Mouse (Mus musculus) thymus, postnatal 14 days (tissue): Measurements from ENCODE around the gene Gm45140.

Experiments
- DNase-seq: peaks from one replicate; pipeline ENCODE4 v3.0.0; 2021

The Gm45140 gene

GRCm38 (mm10) chr6:87835695-87836094, at the start of gene Gm45140:
Gene Gm45140, minus strand, starts transcription at chr6:87835795.
- DNase-seq: no peak

DNA sequence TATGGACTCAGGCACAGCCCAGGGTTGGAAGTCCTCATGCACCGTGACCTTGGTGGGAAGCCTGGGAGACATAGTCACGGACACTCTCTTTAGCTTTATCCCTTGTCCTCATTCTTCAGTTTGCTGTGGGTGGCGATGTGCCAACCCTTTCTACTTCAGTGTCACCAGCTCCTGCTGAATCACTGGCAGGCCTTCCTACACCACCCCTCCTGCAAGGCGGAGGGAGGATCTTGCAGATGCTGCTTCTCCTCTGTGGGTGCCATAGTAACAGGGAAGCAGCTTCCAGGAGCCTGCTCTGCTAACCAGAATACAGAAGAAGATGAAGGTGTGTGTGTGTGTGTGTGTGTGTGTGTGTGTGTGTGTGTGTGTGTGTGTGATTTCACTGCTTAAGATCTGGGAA, 47.2 kb upstream of the Gm45140 start:
- DNase-seq: no peak

DNA sequence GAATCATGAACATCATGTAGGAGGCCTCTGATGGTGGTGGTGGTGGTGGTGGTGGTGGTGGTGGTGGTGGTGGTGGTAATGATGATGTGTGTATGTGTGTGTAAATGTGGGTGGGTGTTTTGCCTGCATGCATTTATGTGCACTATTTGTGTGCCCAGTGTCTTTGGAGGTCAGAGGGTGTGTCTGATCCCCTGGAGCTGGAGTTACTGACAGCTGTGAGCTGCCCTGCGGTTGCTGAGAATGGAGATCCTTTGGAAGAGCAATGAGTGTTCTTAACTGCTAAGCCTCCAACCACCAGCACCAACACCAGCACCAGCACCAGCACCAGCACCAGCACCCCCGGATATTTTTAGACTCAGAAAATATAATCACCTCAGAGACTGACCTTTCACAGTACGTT, 46.6 kb upstream of the Gm45140 start:
- no peak for DNase-seq

GRCm38 (mm10) chr6:87879628-87880027, 44.0 kb upstream of the Gm45140 start:
- peak; percentile 35 for DNase-seq

DNA sequence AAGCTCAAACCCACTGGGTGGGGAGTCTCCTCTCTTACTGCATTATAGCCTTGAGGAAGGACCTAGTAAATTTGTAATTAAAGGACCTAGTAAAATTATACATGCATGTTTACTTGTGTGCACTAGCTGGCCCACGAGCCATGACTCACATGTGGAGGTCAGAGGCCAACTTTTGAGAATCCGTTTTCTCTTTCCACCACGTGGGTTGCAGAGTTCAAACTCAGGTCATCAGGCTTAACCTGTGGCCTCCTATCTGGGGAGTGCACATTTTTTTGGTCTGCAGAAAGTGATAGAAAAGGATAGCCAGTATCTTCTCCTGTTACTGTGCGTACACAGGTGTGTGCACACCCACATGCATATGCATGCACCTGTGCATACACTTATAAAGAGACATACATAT, 43.4 kb upstream of the Gm45140 start:
- DNase-seq: no peak

DNA sequence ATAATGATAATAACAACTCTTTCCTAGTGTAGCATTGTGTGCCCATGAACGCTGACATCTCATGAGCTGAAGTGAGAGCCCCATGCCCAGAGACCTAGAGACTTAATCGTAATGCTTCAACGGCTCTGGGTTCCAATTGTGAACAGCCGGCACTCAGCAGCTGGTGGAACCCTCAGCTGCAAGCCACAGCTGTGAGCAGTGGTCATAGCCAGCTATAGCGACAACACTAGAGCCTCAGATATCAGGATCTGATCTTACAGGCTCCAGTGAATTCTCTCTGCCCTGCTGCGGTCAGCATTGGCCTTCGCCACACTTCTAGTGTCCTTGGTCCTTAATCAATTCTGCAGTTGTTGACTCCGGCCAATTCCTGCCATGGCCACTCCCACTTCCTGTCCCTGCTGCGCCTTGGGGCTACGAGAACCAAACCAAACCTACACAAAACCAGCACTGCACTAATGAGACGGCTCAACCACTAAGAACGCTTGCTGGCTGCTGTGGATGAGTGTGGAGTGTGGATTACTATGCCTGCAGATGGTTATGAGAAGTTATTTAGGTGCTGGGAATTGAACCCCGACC, 40.6 kb upstream of the Gm45140 start:
- no peak for DNase-seq

- DNase-seq: no peak
These were observed 40.0 kb upstream of the Gm45140 start for GRCm38 (mm10) chr6:87875562-87875961.

DNA sequence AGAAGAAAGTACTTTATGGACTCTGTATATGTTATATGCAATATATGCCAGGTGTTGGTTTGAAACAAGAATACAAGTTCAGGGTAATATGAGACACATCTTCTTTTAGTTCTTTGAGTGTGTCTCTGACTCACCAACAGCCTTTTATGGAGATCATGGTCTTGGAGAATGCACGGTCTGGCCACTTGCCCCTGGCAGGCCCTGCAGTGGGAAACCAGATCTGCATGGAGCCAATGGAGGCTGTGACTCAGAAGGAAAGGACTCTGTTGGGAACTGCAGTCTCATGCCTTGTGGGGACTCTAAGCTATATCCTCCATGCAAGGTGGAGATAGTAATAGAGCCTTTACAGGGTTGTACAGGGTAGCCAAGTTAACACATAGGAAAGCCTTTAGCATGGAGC, 39.5 kb upstream of the Gm45140 start:
- DNase-seq: no peak

- no peak for DNase-seq
These were observed 38.4 kb upstream of the Gm45140 start for GRCm38 (mm10) chr6:87873963-87874362.

DNA sequence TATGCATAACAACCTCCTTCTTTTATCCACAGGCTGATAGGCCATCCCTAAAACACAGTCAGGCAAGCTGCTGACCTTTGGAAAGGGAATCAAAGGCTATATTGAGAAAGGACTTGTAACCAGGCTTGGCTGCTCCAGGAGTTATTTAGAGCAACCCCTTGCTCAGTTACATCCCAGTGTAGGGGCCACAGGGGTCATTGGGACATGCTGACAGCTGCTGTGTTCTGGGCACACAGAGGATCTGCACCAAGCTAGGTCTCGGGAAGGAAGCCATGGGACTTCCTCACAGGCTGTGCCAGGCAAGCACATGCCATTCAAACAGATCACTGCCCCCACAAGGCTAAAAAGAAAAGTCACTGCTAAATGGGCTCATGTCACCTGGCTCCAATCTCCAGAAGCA, 37.5 kb upstream of the Gm45140 start:
- no peak for DNase-seq

DNA sequence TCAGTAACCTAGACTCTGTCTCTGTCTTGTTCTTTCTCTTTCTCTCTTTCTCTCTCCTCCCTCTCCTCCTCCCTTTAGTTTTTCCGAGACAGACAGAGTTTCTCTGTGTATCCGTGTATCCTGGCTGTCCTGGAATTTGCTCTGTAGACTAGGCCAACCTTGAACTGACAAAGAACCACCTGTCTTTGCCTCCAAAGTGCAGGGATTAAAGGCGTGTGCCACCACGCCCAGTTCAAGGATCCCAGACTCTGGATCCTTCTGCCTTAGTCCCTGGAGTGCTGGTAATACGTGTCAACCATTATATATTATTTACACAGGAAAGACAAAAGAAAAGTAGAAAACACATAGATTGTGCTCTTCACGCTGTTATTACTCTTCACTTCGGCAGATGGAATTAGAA, 35.6 kb upstream of the Gm45140 start:
- no peak for DNase-seq

GRCm38 (mm10) chr6:87870440-87870839, 34.8 kb upstream of the Gm45140 start:
- DNase-seq: no peak

DNA sequence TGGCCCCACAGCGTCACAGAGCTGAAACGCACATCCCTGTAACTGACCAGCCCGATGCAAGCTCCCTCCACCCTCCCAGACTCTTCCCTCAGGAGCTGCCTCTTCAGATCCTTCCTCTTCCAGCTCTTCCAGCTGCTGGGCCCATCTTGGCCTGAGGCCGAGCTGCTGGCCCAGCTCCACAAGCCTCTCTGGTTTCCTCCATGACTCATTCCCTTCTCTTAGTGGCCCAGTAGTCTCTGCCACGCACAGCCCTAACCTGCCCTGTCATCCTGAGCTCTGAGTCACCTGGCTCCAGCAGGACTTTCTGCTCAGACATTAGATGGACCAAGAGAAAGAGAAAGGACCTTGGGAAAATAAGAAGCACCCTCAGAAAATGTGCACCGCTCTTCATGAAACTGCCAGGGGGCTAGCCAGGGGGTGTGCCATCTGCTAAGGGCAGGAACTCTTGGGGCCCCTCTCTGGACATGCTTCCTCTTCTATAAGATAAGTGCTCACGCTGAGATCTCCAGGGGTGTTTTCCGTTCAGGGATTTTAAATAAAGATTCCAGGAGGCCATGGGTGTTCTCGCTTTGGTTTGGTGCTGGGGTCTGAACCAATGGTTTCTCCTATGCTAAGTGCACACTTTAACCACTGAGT, 33.4 kb upstream of the Gm45140 start:
- DNase-seq: no peak

DNA sequence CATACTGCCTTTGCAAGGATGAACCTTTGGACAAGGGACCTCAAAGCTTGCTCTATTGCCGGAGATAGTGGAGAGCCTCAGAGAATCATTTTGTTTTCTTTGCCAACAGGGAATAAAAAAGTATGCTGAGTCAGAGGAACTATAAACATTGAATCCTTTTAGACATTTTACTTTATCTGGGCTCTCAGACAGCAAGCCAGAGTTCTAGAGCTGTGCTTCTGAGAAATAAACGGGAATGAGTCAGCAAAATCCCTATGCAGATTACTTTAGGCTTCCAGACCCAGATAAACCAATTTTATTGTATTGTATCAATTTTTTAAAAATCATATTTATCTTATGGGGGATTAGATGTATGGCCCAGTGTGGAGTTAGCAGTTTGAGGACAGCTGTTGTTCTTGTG, 31.7 kb upstream of the Gm45140 start:
- DNase-seq: no peak

GRCm38 (mm10) chr6:87866211-87866610, 30.6 kb upstream of the Gm45140 start:
- no peak for DNase-seq

DNA sequence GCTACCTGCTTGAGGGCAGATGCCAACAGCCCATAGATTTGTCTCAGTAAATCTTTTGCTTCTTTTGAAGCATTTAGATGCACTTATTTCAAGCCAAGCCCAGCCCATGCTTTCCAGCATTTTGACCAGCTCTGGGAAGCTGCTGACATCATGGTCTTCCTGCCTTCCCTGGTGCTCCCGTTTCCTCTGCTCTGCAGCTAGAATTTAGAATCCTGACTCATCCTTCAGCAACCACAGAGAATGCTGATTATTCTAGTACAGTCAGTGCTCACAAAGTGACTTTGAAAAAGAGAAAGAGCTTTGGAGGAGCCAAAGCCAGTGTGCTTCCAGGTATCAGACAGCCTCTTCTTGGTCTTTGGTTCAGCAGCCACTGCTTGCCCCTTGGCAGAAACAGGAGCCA, 21.5 kb upstream of the Gm45140 start:
- no peak for DNase-seq

- DNase-seq: no peak
These were observed 17.9 kb upstream of the Gm45140 start for GRCm38 (mm10) chr6:87853446-87853845.

DNA sequence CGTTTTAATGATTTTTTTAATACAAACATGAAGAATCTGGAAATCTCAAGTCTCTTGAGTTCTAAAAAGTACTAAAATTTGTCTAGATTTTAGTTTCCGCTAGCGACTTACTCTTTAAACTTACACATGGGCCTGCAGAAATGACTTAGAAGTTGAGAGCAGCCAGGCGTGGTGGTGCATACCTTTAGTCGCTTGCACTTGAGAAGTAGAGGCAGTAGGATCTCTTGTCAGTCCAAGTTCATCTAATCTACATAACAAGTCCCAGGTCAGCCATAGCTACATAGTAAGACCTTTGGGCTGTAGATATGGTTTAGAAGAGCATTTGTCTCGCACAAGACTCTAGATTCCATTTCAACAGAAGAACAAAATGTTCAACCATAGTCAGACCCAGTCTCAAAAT, 16.3 kb upstream of the Gm45140 start:
- no peak for DNase-seq

GRCm38 (mm10) chr6:87850900-87851614, 15.5 kb upstream of the Gm45140 start, which contains the start of gene Cnbp:
Gene Cnbp, minus strand, starts transcription at chr6:87851106.
- DNase-seq: peak; percentile 98

- peak; percentile 58 for DNase-seq
These were observed 14.7 kb upstream of the Gm45140 start for GRCm38 (mm10) chr6:87850155-87850899.

DNA sequence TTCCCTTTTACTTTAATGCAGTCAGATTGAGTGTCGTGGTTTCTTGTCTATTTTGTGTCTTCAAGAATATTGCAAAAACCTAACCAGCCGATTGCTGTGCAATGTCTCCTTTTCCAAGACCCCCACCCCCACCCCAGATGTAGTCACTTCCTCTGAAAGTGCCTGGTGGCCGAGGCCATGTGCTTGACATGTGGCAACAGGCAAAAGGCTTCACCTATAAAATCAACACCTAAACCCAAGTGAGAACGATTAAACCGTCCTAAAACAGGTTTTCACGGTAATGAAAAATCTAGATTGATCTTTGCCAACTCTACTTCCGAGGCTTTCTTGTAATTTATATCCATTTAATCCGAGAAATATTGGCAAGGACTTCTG, 14.2 kb upstream of the Gm45140 start:
- peak; percentile 34 for DNase-seq

- no peak for DNase-seq
These were observed 11.2 kb upstream of the Gm45140 start for GRCm38 (mm10) chr6:87846813-87847212.

GRCm38 (mm10) chr6:87845031-87845695, 9.6 kb upstream of the Gm45140 start:
- no peak for DNase-seq
